Mouse (Mus musculus): ENCODE measurements at regions not wholly inside any gene's neighbourhood (a gene's known extent, or its start where the extent isn't known, plus 50 kb on each side); places are given as distances from the start of the nearest gene placed in this dataset.
"Not testable (repeated sequence)": the region's sequence is repeated elsewhere in the genome, so short reads cannot be mapped to it uniquely, and the experiment has no call there.

DNA sequence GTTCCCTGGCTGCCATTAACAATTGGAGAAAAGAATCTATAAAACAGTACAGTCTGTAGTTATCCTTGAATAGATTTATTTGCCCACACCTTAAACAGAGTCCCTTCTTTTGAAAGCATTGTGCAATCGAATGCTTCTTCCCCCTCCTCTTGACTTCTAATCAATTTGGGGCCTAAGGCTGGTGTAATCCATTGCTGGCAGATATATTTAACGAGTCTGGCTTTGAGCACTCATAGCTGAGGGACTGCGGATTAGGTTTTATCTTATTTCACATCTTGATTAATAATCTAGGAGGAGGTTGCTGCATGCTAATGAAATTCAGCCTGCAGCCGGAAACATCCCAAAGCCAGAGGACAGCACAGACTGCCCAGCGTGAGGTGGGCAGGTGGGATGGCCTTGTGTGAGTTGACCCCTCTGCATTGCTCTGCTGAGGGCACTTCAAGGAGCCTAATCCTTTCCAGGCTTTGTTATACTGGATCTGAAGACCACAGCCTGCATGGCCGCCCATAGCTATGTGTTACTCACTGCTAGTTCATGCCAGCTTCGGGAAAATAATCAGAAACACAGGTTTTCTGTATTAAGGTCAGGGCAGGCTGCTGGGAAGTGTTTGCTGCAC, 163.6 kb downstream of the Mterf1b start:
- in situ Hi-C loops (cut with MboI, MseI): loop anchor here (5.0 kb wide), 1 partner anchor 173 kb away; no protein-coding TSS in a partner anchor

- in situ Hi-C loops (cut with MboI, MseI): loop anchor here (5.0 kb wide), 1 partner anchor 174 kb away; no protein-coding TSS in a partner anchor
Observed at GRCm38 (mm10) chr5:4356555-4357273, 164.5 kb downstream of the Mterf1b start.

DNA sequence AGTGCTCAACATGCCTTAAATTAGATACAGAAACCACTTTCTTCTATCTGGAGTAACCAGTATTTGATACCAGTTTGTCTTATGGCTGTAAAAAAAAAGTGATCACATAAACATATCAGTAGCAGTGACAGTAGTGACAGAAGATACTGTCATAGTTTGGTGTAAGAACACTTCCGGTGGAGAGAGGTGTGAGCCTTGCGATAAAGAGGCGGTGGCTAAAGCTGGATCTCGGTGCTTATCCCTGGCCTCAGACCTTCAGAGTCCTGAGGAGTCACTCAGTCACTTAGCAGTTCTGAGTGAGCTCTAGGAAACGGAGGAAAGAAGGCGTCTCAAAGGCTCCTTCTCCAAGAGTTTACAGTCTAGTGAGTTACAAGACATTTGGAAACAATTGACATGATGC, 169.4 kb downstream of the Mterf1b start:
- in situ Hi-C loops (cut with MboI, MseI): not testable (repeated sequence)

DNA sequence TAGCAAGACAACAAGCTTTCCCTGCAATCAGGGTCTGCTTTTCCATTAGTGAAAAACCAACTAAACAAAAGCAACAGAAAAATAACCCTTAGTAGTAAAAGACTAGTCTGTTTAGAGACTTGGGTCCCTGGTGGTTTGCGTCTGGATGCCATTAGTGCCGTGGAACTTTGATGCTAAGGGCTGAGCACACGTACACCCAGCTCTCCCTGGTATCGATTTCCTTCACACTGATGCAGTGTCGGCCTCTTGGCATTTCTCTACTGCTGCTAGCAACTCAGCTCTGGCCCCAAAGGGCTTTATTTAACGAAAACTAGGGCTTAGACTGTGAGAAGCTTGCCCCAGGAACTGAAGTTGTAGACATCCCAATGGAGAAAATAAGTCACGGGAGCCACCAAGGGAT, 192.6 kb downstream of the Mterf1b start:
- in situ Hi-C loops (cut with MboI, MseI): not testable (repeated sequence)

DNA sequence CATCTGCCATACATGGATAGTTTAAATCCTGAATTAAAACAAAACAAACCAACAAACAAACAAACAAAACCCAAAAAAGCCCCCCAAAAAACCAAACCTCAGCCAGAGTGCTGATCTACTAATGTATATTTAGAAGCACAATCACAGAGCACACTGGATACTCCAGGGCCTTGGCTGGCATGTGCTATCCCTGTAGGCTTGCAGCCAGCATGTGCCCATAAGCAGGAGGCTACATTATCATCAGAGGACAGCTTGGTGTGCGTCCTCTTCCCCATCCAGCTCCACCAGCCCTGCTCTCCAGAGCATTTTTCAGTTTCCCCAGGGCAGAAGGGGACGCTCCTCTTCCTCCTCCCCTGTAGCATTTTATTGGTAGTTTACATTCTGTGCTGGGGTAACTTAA, 198.9 kb downstream of the Mterf1b start:
- in situ Hi-C loops (cut with MboI, MseI): no loop called here

DNA sequence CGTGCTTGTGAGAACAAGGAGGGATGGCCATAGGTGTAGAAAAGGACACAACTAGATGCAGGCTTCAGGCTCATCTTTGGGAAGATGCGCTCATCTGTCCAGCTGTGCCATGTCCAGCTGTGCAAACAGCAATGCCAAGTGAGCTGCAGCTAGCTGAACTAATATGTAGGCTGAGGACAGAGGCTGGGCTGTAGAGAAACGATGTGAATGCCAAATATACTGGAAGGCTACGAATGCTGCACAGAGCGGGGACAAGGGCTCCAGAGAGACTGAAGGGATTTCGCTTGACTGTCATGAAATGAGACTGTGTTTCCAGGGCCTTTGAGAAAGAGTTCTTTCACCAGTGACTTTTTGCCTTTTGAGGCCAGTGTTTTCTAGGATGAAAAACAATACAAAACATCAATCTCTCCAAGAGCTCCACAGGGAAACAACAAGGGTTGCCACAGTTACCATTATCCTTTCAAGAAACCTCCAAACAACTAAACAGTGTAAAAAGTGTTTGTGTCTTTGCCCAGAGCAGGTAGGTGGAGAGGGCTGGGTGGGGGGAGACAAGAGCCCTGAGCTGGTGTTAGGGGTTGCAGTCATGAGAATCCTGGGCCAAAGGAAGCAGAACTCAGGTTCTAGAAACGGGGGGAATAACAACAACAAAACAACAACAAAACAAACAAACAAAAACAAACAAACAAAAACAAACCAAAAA, 202.3 kb downstream of the Mterf1b start:
- in situ Hi-C loops (cut with MboI, MseI): not testable (repeated sequence)

- in situ Hi-C loops (cut with MboI, MseI): no loop called here
Observed at GRCm38 (mm10) chr5:4398087-4398486, 205.9 kb downstream of the Mterf1b start.

DNA sequence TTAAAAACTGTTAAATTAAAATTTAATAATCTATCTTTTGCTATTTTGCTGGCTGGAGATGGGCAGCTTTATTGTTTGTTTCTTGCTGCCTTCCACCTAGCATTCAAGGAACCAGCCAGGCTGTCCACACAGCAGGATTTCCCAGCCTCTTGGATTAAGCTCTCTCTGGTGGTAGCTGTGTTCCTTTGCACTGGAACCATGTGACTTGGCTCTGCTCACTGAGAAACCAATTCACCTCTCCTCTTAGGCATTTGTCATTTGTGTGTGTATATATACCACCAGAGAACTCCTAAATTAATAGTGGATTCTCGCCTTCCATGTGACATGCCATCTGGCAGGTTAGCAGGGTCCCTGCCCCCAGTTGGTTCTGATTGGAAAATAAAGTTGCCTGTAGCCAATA, 225.6 kb downstream of the Mterf1b start:
- in situ Hi-C loops (cut with MboI, MseI): no loop called here
